Mouse (Mus musculus) WW6 (cell line): ENCODE measurements around the gene Dpysl5.

ENCODE experiments used
- DNase-seq: peaks from one replicate; pipeline ENCODE4 v3.0.0-alpha.2; 2013; ENCODE audit warnings: low read depth, low spot score

The Dpysl5 gene

DNA sequence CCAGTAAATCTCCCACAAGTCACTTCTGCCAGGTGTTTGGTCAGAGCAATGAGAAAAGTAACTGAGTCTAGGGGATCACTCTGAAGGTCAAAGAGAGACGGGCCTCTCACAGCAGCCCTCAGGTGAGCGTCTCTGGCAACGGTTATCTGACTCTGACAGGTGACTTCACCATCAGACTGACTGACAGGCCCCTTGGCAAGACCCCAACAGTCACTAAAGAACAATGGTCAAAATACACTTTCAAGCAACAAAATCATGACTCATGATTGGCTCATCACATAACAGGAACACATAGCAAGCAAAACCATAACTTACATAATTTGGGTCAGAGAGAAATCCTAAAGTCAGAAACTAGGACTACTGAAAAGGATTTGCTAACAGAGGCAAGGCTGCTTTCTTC is 9.5 kb upstream of the Dpysl5 start:
- DNase-seq = no peak

DNA sequence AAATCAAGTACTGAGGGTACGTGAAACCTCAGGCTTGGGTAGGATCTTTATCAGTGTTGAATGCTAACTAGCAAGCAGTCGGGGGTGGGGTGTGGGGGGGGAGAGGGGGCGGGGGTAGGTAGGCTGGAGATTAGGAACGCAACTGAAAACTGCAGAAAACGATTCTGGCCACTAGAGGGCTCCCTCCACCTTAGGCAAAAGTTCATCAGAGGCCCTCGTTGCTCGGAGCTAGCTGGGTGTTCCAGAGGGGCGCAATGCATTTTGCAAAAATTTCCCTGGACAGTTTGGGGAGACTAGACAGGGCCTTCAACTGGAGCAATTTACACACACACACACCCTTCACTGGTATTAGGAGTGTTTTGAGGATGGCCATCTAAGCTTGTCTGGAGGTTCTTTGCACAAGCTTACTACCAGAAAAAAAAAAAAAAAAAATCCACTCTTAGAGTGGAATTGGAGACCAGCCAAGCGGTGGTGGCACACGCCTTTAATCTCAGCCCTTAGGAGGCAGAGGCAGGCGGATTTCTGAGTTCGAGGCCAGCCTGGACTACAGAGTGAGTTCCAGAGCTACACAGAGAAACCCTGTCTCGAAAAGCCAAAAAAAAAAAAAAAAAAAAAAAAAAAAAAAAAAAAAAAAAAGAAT is 1.5 kb upstream of the Dpysl5 start:
- DNase-seq = peak; percentile 56

DNA sequence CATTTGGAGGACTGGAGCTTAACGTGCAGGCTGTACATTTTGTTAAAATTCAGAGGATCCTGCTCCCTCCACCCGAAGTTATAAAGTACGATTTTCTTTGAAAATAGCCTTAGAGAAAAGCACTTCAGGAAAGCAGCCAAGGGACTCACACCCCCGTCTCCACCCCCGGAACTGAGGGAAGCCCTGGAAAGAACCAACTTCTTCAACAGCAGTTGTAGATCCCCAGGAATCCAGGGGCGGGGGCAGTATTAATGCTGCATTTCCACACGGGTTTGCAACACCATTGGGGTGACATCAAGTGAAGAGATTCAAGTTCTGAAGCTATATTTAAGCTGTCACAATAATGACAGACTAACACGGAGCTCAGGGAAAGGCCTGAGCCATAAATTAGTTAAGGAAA is 878 bp upstream of the Dpysl5 start:
- no peak for DNase-seq

DNA sequence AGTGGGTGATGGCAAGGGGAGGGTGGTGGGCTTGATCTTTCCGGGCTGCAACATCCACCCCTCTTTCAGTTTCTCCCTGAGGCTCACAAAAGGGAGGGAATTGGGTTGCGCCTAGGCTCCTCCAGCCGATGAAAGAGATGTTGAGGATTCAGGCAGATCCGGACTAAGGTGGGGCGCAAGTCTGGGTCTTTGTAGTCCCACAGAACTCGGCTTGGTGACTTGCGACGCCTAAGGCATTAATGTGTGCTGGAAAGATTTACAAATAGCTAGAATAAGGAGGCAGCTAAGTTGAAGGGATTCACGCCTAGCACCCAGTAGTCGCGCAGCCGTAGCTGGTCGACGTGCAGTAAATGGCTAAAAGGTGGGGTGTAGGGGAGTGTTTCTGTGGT is 632 bp downstream of the Dpysl5 start:
- DNase-seq = no peak

DNA sequence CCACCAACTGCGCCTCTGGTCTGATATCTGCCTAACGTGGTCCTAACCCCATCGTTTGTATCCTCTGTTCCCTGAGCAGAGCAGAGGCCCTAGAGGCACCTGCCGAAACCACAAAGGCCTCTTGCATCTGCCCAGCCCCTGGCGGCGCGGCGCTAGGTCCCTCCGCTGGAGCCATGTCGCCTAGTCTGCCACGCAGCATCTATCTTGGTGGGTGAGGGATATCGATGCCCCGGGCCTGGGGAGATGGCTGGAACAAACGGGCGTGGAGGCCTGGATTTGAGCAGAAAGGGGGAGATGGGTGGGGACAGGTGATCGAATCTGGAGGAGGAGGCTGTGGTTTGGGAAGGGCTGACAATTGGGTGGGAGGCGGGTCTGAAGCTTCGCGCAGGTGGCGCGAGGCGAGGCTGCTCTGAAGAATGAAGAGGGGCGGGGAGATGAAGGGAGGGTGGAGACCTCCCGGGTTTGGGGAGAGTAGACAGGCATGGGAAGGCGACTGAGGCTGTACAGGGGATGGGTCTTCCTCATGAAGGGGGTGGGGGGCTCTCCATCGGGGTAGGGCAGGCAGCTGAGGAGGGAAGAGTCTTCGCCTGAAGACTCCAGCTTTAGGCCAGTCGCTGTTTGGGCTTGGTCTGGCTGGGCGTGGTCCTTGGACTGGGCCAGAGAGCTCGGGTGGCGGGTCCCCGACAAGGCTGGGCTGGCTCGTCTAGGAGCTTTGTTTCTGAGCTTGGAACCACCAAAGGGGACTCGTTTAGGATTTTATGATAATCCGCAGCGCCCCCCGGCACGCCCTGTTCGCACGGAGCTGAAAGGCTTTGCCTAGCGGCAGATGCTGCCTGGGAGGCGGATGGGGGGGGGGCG is 1.3 kb downstream of the Dpysl5 start:
- peak; percentile 59 for DNase-seq

DNA sequence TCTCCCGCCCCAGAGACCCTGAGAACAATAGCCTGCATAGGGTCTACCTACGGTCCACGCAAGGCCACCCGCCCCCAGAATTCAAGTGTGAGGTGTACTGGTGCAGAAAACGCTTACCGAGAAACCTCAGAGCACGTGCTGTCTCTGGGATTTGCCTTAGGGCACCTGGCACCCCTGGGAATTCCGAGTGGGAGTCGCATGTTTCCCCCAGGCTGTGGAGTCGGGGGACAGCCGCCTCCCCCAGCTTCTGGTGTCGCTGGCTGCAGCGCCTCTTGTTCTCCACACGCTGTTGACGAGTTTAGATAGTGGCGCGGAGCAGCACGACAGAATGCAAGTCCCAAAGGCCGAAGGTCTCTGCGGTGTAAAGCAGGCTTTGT is 1.9 kb downstream of the Dpysl5 start:
- no peak for DNase-seq

DNA sequence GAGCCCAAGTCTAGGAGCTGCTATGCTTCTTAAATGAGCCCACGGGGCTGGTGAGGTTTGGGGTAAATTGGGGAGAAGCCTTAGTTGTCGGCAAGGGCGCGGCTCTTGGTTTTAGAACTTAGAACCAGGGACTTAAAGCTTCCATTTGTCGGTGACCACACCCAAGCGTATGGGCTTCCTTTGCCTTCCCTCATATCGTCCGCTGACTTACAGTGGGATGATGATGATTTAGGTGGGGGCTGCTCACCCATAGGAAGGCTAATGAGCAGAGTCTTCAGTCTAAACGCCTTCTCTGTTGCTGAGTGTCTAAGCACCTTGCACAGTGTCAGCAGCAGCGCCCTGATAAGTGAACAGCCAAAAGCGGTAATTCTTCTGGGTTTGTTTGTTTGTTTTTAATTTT is 2.3 kb downstream of the Dpysl5 start:
- DNase-seq = no peak

DNA sequence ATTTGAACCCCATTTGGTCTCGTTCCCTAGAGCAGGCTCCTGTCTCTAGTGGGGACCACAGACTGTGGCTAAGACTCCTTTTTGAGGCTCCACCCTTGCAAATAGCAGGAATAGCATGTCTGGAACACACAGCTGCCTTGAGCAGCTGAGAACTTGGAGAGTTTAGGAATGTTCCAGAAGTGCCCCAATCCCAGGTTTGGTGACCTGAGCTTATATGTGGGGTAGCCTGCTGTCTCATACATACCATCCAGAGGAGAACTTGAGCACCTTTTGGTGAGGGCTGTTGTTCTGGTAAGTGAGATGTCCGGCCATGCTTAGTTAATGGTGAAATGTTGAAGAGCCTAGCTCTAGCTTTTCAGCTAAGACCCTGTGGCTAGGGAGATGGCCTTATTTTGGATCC is 4.9 kb downstream of the Dpysl5 start:
- no peak for DNase-seq

DNA sequence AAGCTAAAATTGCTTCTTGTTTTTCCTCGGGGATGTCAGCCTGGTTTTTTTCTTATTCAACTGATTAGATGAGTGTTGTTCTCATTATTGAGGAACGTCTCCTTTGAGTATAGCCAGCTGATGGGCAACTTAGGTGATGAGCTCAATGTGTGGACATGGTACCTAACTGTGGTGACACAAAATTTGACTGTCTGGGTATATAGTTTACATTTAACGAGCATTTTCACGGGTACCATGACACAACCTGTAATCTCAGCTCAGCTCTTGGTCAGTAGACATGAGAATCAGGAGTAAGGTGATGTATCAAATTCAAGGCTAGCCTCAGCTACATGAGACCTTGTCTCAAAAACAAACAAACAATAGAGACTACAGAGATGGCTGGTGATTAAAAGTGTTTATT is 6.1 kb downstream of the Dpysl5 start:
- no peak for DNase-seq

DNA sequence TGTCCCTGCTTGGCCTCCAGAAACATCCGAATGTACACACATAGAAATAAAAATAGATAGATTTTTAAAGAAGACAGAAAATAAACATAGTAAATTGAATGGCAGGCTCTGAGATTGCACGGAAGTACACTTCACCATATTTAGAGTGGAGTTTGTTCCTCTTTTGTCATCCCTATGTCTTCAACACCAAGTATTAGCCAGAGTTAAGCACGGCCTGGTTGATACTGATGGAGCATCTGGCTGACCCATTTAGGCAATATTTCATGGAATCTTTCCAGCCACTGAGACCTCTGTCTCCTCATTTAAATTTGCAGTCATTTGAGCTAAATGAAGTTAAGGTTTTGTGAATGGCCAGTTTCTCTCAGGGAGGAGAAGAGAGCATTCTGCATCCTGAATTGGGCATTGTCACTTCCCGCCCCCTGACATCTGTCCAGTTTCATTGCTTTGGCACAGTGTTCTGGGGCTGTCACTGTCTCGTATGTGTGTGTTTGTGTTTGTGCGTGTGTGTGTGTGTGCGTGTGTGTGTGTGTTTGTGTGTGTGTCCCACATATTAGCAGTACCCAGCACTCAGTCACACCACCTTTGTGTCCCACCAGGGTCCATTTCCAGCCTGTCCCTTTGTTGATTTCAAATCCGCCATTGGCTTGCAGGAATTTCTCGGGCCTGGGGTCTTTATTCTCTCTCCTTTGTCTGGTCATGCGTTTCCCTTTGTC is 6.8 kb downstream of the Dpysl5 start:
- no peak for DNase-seq

DNA sequence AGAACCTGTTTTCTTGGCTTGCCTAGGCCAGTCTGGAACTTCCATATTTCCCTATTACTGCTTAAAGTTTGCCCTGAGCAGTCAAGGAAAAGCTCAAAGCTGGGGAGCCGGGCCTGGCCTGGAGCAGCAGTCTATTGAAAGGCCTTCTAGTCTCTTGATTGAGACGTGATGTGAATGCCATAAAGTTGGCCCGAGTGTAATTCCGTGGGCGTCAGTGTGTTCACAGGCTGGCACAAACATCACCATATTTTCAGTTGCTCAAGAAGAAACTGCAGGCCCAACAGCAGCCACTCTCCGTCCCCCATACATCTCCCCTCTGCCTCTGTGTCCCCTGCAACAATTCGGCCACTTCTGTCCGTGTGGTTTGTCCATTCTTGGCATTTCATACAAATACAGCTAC is 10.6 kb downstream of the Dpysl5 start:
- no peak for DNase-seq

DNA sequence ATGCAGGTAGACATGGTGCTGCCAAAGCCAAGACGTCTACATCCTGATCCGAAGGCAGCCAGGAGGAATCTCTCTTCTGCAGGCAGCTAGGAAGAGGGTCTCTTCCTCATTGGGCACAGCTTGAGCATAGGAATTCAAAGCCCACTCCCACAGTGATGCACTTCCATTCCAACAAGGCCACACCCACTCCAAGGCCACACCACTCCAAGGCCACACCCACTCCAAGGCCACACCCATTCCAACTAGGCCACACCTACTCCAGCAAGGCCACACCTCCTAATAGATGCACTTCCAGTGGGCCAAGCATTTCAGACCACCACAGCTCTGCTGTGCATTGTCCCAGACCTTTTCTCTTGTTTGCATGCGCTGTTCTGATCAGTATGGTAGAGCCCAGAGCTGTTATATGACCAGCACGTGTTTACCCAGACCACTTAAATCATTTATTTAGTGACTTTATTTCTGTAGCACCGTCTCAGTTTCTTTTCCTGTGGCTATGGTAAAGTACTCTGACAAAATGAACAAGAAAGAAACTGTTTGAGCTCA is 14.9 kb downstream of the Dpysl5 start:
- DNase-seq = no peak

DNA sequence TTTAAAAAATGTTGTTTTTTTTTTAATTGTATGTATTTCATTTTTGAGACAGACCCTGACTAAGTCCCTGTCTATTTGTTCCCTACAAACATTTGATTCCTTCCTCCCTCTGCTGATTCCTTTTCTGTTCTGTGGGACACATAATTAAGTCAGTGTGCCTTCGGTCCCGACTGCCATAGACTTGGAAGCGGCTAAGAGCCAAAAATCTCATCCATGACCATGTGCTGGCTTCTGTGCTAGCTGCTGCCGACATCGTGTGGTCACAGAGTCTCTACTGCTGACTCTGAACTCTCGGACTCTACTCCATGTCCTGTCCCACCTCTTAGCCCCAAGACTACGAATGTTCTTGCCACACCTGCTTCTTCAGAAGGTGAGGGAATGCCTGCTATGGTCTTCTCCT is 21.1 kb downstream of the Dpysl5 start:
- no peak for DNase-seq

DNA sequence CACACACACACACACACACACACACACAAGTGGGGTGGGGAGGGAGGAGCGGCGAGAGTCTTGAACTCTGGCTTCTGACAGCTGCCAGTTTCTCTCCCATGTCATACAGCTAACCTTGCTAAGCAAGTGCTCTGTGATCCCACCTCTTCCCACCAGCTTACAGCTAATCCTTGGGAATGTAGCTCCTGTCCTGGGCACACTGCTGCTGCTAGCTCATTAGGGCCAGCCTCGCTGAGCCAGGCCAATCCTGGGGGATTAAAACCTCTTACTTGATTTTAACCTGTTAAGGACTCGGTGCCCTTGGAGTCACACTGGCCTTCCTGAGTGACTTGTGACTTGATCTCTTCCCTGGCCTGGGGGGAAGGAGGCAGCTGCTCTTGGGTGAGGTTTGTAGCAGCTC is 23.3 kb downstream of the Dpysl5 start:
- DNase-seq = no peak

DNA sequence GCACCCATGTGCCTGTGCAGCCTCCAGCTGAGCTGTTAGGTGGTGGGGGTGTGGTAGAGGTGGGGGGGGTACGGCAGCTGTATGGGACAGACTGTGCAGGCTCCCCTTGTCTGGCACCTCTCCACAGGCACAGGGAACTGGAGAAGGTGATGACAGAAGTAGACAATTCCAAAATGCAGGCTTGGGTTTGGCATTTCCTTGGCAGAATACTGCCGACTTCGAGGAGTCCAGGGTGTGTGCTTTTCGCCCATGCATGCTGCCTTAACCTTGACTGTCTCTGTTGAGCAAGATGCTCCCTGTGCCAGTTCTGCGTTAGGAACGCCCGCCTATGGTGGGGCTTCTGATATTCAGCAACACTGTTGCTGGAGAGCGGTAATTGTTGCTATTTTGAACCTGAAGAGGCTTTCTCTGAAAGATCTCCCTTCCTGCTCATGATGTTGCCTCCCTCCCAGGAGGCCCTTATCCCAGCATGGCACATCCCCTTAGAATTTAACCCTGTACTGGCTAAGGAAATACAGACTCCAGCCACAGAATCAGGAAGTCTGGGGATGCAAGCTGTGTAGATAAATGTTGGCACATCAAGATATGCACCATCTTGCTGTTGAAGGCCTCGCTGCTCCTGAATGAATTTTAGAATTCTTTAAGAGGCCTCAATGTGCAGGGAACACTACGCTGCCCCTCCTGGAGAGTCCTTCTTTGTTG is 26.9 kb downstream of the Dpysl5 start:
- DNase-seq = no peak

DNA sequence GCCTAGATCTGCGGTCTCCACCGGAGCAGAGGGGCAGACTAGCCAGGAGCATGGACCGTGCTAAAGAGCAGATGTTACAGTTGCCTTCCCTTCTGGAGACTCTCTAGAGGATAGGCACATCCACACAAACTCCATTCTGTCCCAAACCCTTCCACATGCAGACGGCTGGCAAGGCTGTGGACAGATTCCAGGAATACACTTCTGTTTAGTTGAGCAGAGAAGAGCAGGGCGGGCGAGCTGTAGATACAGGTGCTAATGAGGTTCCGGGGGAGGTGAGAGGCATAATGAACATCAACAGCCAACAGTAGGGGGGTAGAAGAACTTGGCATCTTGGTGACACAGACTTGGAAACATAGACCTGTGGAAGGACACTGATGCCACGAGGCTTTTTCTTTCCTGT is 28.2 kb downstream of the Dpysl5 start:
- no peak for DNase-seq

DNA sequence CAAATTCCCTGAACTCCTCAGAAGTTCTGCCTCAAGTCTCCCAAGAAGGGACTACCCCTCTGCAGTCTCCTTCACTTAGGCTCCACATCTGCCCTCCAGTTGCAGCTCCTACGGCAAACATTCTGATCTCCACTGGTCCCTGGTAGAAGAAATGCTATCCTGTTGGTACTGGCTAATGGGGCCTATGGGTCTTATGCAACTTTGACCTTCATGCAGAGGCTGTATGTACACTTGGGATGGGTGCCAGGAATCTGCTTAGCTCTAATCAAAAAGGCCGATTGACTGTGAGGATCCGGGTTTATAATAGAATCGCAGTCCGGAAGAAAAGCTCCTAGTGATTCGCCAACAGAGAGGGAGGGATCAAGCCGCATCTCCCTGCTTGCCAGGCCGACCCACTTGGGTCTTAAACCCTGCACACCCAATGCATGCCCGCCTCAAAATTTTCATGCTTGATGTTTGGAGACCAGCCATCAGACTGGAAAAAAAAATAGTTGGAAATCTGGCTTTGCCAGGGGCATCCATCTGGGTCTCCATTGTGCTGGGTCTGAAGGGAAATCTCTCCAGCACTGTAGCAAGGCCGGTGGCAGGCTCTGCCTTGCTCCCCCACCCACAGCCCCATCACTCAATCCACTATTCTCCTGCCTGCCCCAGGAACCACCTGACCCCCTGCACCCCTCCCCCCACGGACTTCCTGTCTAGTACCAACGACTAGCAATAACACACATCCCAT is 38.4 kb downstream of the Dpysl5 start:
- DNase-seq = no peak

DNA sequence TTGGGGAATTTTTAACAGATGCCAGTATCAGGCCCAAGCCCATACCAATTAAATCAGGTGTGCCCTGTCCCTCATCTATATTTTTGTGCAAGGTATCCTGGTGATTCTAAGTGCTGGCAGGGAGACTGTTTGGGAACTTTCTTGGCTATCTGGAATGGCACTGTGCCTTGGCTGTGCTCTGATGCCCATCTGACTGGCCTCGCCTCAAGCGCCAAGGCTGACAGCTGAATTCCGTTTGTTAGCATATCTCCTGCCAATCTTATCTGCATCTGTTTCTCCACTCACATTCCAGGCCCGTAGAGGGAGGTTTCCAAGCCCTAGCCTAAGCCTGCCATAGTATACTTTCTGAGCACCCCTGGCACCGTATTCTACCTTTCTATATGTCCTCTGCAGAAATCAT is 39.7 kb downstream of the Dpysl5 start:
- DNase-seq = no peak

DNA sequence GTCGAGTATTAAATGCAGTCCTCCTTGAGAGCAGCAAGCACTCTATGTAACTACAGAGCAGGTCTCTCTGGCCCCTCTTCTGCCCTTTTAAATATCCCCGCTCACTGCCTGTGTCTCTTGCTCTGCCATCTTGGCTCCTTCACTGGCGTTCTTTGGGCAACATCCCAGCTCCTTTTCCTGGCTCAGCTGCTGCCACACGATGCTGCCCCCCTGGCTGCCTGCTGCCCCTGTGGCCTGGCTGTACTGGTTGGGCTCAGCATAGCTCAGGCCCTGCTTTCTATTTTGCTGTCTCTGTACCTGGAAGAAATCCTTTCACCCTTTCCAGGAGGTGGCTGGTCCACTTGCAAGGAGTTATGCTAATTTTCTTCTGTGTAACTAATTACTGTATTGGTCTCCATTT is 41.8 kb downstream of the Dpysl5 start:
- DNase-seq = no peak

DNA sequence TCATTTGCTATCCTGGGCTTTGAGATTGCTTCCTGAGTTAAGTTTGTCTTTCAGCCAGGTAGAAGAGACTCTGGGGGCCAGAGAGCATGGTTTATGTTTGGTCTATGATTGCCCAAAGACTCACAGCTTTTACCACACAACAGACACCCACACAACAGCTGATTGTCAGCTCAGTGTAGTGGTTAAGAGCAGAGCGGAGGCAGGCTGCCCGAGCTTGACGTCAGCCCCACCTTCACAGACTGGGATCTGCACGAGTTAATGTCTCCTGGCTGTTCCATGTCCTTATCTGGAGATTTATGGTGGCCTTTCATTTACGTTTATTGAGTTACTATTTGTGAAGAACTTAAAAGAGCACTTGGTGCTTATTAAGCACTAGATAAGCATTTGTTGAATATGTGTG is 43.9 kb downstream of the Dpysl5 start:
- no peak for DNase-seq

DNA sequence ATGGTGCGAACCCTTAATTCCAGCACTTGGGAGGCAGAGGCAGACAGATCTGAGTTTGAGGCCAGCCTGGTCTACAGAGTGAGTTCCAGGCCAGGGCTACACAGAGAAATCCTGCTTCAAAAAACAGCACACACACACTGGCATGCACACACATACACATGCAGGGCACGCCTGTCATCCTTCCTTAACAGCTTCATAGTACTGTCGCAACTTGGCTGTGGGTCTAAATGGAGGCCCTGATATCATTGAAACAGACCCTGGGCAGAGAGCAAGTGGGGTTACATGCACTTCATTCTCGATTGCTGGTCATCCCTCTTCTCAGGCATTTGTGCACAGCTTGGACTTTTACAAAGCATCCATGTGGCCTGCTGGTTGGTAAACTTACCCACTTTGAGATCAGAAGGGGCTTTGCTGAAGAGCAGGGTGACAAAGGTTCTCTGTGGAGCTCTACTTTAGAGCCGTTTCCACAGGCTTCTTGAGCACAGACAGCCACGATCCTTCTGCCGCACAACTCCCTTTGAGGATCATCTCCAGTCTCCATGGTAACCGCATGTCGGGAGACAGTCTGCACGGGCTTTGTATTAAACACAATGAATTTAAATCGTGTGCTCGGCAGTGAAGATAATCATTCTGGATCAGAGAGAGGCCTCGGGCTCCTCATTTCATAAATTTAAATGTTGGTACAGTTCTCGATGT is 51.6 kb downstream of the Dpysl5 start:
- DNase-seq = no peak
